Mouse (Mus musculus): ENCODE data around the gene Spz1.

Spz1 gene

GRCm38 (mm10) chr13:92580220-92581043, 4.5 kb upstream of the Spz1 start:
- peak; percentile 24 for DNase-seq (ENCODE audit: low read depth, low spot score)

- no peak for DNase-seq (ENCODE audit: low read depth, low spot score)
Observed at GRCm38 (mm10) chr13:92578210-92578609, 2.2 kb upstream of the Spz1 start.

- DNase-seq (ENCODE audit: low read depth, low spot score), result no peak
Observed at GRCm38 (mm10) chr13:92576688-92577087, 716 bp upstream of the Spz1 start.

- DNase-seq (ENCODE audit: low read depth, low spot score), result no peak
Observed at GRCm38 (mm10) chr13:92559429-92559828, 16.5 kb downstream of the Spz1 start.

- no peak for DNase-seq (ENCODE audit: low read depth, low spot score)
Observed at GRCm38 (mm10) chr13:92557229-92557628, 18.7 kb downstream of the Spz1 start.

GRCm38 (mm10) chr13:92556458-92557126, 19.4 kb downstream of the Spz1 start:
- DNase-seq (ENCODE audit: low read depth, low spot score), result no peak

- no peak for DNase-seq (ENCODE audit: low read depth, low spot score)
Observed at GRCm38 (mm10) chr13:92547093-92547492, 28.9 kb downstream of the Spz1 start.

- no peak for DNase-seq (ENCODE audit: low read depth, low spot score)
Observed at GRCm38 (mm10) chr13:92540997-92541396, 35.0 kb downstream of the Spz1 start.

GRCm38 (mm10) chr13:92539126-92539525, 36.8 kb downstream of the Spz1 start:
- DNase-seq (ENCODE audit: low read depth, low spot score), result no peak

- no peak for DNase-seq (ENCODE audit: low read depth, low spot score)
Observed at GRCm38 (mm10) chr13:92533801-92534200, 42.2 kb downstream of the Spz1 start.

GRCm38 (mm10) chr13:92532216-92532615, 43.8 kb downstream of the Spz1 start:
- no peak for DNase-seq (ENCODE audit: low read depth, low spot score)

- no peak for DNase-seq (ENCODE audit: low read depth, low spot score)
Observed at GRCm38 (mm10) chr13:92531237-92531636, 44.7 kb downstream of the Spz1 start.

GRCm38 (mm10) chr13:92530721-92531211, 45.2 kb downstream of the Spz1 start, which contains the start of gene Zfyve16:
Zfyve16 (minus strand) TSS chr13:92530868.
- DNase-seq (ENCODE audit: low read depth, low spot score), result peak; percentile 78

GRCm38 (mm10) chr13:92529828-92530720, 45.9 kb downstream of the Spz1 start:
- no peak for DNase-seq (ENCODE audit: low read depth, low spot score)
